Mouse (Mus musculus) cortical plate, adult 2 months (tissue): ENCODE measurements around the gene Med19. TPM values are rescaled to one million over a fixed set of nuclear protein-coding genes. Genes with fewer than 3 reads are reported as not detected.

Source experiments
- H3K27ac ChIP-seq: fragments of 200-500 bp; 2 replicates; pipeline ENCODE4 v1.5.1; 2012; ENCODE audit warnings: low read length, control low read depth, inconsistent platforms; ENCODE audit not compliant: insufficient read depth
- H3K4me1 ChIP-seq: fragments of 200-500 bp; 2 replicates; pipeline ENCODE4 v1.6.1; 2011; ENCODE audit warnings: low read length; ENCODE audit not compliant: control insufficient read depth, insufficient read depth
- H3K4me3 ChIP-seq: fragments of 200-500 bp; 2 replicates; pipeline ENCODE4 v1.5.1; 2011; ENCODE audit warnings: mild to moderate bottlenecking, low read length, control low read depth; ENCODE audit not compliant: insufficient read depth
- CTCF ChIP-seq: fragments of 200-500 bp; IDR thresholded peaks from 2 replicates; pipeline ENCODE4 v1.5.1; 2011; ENCODE audit warnings: mild to moderate bottlenecking, control low read depth, low read length; ENCODE audit not compliant: insufficient read depth; ENCODE audit errors: extremely low read depth
- POLR2A ChIP-seq: fragments of 200-500 bp; IDR thresholded peaks from 2 replicates; pipeline ENCODE4 v1.6.1; 2011; ENCODE audit warnings: mild to moderate bottlenecking, low read length, control low read depth; ENCODE audit not compliant: insufficient read depth; ENCODE audit errors: extremely low read depth
- polyA plus RNA-seq: library from polyadenylated mRNA; depleted of rRNA; stranded (reverse); fragments of >200 nt; gene quantifications from 2 replicates; pipeline ENCODE4 v1.2.3, GENCODE M21; 2012

Med19 gene
- polyA plus RNA-seq, 1 experiment, result 28.2 TPM

GRCm38 (mm10) chr2:84638428-84639220 lies 39.6 kb upstream of the Med19 start:
- peaks cover 7% of the 10 kb centered on the region for H3K4me1 ChIP-seq
- TF ChIP-seq CTCF, result no peak
- no peak for TF ChIP-seq POLR2A
- no peak overlapping the region for H3K27ac ChIP-seq
- H3K4me3 ChIP-seq, result no peak overlapping the region

DNA sequence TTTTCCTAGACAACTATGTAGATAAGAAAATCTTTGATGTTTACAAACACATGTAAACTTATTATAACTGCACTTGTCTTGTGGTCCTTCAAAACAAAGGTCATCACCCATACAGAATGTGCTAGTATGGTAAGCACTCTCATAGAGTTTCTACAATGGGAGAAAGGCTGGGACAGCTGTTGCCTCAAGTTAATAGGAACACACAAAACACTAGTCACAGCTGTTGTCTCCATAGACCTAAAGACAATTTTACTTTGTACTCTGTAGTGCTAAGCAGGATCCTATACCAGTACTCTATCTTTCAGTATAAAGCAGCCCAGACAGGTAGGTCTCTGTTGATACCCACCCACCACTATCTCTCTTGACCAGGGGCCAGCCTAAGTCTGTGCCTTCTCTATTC lies 37.4 kb upstream of the Med19 start:
- no peak for TF ChIP-seq CTCF
- TF ChIP-seq POLR2A, result no peak
- peaks cover 7% of the 10 kb centered on the region for H3K4me1 ChIP-seq
- no peak overlapping the region for H3K4me3 ChIP-seq
- no peak overlapping the region for H3K27ac ChIP-seq

- no peak overlapping the region for H3K27ac ChIP-seq
- no peak overlapping the region for H3K4me3 ChIP-seq
- TF ChIP-seq CTCF, result no peak
- no peak for TF ChIP-seq POLR2A
- 0 out of 2 replicates have a peak, but pooled peaks cover 1% of the 10 kb centered on the region for H3K4me1 ChIP-seq
These were observed 32.1 kb upstream of the Med19 start for GRCm38 (mm10) chr2:84646138-84646537.

GRCm38 (mm10) chr2:84647051-84647568 lies 31.1 kb upstream of the Med19 start:
- Histone ChIP-seq H3K27ac (no peak overlapping the region), H3K4me1 (0 out of 2 replicates have a peak, but pooled peaks cover 1% of the 10 kb centered on the region), H3K4me3 (no peak overlapping the region; the same call in 1 of the 2 replicates)
- TF ChIP-seq CTCF, result no peak
- no peak for TF ChIP-seq POLR2A

DNA sequence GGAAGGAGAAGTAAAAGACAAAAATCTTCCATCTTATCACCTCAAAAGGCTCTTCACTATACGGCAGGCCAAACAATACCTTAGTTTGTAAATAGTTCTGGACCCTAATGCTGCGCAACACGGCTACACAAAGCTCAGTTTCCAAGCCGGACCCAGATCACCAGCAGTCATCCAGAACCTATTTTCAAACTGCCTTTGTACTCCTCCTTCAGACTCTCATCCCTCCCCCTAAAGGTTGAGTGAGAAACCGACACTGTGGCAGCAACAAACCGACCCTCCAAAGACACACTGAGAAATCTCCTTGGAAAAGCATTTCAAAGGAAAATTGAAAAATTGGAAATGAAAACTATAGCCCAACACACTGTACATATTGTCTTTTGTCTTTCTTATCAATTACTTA lies 29.8 kb upstream of the Med19 start:
- Histone ChIP-seq H3K4me3 (peak overlapping the region; percentile 96), H3K4me1 (no peaks in the 10 kb centered on the region), H3K27ac (no peak overlapping the region)
- no peak for TF ChIP-seq POLR2A
- TF ChIP-seq CTCF, result no peak

- Histone ChIP-seq H3K4me3 (peak overlapping the region; percentile 96), H3K27ac (no peak overlapping the region; the same call in 1 of the 2 replicates), H3K4me1 (no peaks in the 10 kb centered on the region)
- TF ChIP-seq CTCF (no peak), POLR2A (no peak)
These were observed 28.5 kb upstream of the Med19 start for GRCm38 (mm10) chr2:84649674-84650073.

DNA sequence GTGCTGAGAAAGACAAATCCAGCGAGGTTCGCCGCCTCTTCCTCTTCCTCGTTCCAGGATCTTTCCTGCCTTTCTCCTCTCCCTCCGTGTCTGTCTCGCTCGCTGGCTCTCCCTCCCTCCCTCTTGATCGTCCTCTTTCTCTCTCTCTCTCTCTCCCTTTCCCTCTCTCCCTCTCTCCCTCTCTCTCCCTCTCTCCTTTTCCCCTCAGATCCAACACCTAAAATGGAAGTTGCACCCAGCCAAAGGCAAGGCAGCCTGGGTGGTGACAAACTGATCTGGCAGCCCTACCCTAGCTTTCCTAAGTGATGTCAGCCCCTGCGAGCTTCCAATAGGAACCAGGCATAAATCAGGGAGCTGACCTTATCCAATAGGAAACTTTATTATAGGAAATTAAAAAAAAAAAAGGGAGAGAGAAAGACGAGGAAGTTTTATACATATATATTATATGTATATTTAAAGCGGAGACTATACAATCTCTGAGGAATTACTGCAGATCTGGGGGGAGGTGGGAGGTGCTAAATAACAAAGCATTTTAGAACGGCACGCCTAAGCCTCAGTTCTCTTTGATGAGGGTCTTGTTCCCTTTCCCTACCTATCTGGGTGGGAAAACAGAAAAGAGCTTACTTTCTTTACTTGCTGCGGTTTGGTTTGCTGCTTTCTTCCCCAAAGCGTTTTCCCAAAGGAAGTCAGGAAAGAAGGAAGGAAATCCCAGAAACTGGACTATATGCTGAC lies 27.6 kb upstream of the Med19 start, which contains the start of gene Ctnnd1:
TSS of gene Ctnnd1 (minus strand) at position 302 of the 732 bp plus-strand sequence.
- TF ChIP-seq CTCF (no peak), POLR2A (peak; percentile 99)
- Histone ChIP-seq H3K4me3 (peak within 1 kb of the TSS; percentile 96), H3K27ac (peak within 1 kb of the TSS; percentile 99), H3K4me1 (no peaks in the 10 kb centered on the region)

GRCm38 (mm10) chr2:84653354-84653753 lies 24.8 kb upstream of the Med19 start:
- H3K4me3 ChIP-seq, result no peak overlapping the region
- H3K27ac ChIP-seq, result no peak overlapping the region
- 0 out of 2 replicates have a peak, but pooled peaks have one; percentile 3 for TF ChIP-seq CTCF
- TF ChIP-seq POLR2A, result no peak
- H3K4me1 ChIP-seq, result no peaks in the 10 kb centered on the region

DNA sequence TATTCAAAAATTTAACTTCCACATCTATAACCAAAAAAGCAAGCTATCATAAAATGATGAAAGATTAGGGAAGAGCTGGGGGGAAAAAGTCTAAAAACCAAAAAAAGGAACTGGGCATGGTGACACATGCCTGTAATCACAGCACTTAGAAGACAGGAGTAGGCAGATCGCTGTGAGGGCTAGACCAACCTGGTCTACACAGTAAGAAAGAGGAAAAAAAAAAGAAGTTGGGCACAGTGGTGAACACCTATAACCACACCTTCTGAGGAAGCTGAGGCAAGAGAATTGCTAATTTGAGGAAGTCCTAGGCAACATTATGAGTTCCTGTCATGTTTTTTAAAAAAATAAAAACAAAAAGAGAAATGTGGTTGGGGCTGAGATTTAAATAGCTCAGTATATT lies 22.3 kb upstream of the Med19 start:
- no peak overlapping the region for H3K27ac ChIP-seq
- TF ChIP-seq POLR2A, result no peak

More for the DNA sequence above, 22.3 kb upstream of the Med19 start:
- Histone ChIP-seq H3K4me1 (no peaks in the 10 kb centered on the region), H3K4me3 (no peak overlapping the region)
